Mouse (Mus musculus) megakaryocyte progenitor cell, adult 5-6 weeks (primary cell): ENCODE measurements at regions not wholly inside any gene's neighbourhood (a gene's known extent, or its start where the extent isn't known, plus 50 kb on each side); places are given as distances from the start of the nearest gene placed in this dataset.
"Not testable (repeated sequence)": the region's sequence is repeated elsewhere in the genome, so short reads cannot be mapped to it uniquely, and the experiment has no call there.

ENCODE experiments used
- ATAC-seq: replicated peaks from 2 replicates; pipeline ENCODE4 v1.8.0; 2016; ENCODE audit warnings: mild to moderate bottlenecking, moderate TSS enrichment, inconsistent platforms; ENCODE audit not compliant: poor library complexity

DNA sequence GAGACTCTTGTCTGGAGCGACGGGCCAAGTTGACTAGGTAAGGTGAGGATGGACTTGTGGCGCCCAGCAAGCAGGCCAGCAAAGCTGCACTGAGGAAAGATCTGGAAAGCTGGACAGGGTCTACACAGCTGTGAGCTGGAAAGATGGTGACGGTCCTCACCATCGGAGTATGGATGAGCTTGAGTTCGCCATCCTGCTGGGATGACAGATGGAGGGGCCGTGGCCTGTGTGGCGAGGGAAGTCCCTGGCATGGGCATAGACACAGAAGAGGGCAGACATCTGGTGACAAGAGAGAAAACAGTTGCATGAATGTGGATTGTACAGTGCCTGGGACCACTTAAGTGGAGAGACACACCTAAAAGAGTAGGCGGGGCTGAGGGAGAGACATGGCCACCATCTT is 57.6 kb downstream of the Tmem270 start:
- no peak for ATAC-seq

DNA sequence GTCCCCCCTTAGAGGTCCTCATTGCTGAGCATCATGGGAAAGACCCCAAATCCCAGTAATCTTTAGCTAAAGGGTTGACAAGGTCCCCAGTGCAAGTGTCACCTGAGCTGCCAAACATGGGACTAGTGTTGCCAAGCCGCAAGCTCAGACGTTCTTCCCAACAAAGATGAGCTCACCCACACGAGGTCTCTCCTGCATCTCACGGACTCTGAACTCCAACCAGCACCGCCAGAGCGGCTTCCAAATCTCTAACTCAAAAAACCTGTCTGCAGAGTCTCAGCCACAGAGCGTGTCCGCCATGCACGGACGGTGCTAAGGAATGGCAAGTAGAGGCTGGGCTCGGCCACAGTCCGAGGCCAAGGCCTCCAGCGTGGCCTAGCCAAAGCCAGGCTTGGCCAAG is 58.0 kb downstream of the Tmem270 start:
- ATAC-seq: no peak

DNA sequence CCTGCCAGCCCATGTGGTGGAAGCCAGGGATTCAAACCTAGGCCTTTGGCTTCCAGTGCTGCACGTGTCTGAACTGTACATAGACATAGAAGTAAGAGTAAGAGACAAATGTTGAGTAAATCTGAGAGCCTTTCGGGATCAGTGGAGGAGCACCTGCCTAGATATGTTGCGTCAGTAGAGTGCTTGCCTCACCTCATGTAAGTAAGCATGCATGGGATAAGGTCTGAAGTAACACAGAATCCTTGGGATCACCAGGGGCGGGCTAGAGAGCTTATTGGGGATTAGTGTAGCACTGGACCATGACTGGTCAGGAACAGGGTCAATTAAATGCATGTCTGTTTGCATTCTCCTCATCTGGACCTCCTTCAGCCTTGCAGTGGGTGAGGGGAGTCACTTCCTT is 61.1 kb downstream of the Tmem270 start:
- no peak for ATAC-seq

GRCm38 (mm10) chr5:134844216-134844615 is 62.3 kb downstream of the Tmem270 start:
- ATAC-seq: not testable (repeated sequence)

- ATAC-seq: no peak
Observed at GRCm38 (mm10) chr5:134841205-134841980, 65.1 kb downstream of the Tmem270 start.

- ATAC-seq: no peak
Observed at GRCm38 (mm10) chr5:134836489-134836888, 70.0 kb downstream of the Tmem270 start.

DNA sequence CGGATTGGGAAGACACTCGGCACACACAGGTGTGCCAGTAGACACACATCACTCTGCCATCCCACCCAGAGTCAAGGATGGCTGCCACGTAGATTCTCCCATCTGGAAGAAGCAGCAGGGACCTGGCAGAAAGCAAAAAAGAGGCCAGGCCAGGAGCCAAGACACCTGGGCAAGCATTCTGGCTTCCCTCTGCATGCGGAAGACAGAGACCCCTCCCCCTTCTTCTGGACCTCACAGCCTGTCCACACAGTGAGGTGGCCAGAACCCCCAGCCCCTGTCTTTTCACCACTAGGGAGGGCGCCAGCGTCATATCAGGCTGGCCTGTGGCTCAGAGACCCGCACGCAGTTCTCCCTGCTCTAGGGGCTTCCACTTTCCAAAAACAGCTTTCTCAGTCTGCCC is 73.6 kb downstream of the Tmem270 start:
- ATAC-seq: no peak

DNA sequence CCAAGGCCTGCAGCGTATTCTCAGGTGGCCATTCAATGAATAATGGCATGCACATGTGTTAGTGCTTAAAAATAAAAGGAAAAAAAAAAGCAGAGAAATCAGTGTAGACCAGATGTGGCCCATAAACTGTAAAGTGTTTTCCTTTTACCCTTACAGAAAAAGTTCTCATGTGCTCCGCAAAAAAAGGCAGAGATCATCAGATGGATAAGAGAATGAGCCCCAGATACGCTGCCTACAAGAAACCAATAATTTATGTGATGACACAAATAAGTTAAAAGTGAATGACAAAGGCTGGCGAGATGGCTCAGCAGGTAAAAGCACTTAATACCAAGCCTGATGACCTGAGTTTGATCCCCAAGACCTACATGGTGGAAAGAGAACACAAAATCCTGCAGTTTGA is 70.5 kb upstream of the Eln start:
- ATAC-seq: no peak

DNA sequence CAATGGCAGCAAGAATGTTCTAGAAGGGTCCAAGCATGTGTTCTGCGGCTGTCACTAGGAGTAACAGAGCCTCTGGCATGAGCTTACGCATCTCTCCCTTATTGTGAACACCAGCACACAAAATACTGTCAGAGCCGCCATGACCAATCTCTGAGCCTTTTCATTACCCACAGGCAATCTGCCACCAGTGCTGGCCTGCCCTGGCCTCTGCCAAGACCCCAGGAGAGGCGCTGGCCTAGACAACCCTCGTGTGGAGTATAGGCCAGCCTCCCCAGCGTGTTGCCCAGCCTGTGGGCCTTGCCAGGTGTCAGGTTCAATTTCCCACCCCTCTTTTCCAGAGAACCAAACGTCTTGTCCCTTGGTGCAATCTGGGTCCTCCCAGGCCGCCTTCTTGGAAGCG is 62.0 kb upstream of the Eln start:
- no peak for ATAC-seq

DNA sequence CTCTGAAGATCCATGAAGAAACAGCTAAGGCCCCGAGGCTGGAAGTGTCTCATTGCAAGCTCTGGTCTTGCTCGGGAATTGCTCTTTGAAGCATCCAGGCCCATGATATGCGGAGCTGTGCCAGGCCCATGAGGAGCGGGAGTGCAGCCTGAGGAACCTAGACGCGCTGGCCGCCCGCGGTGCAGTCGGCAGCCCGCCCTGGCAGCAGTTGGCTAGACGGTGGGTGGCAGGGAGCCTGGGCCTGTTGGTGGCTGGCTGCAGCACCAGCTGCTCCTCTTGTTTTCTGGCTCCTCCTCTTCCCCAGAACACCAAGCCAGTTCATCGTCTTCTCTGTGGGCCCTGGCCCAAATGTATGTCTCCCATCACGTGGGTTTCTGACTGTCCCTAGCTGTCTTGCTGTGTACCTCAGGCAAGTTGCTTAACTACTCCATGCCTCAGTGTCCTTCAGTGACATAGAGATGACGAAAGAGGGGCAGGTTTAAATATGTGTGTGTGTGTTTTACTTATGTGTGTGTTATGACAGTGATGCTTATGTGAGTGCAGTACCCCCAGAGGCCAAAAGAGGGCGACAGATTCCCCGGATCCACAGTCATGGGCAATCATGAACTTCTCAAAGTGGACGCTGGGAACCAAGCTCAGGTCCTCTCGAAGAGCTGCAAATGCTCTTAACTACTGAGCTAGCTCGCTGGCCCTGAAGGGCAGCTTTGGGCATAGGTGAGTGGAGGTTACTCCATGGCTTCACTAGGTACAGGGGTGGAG is 57.3 kb upstream of the Eln start:
- no peak for ATAC-seq

- peak; percentile 98 for ATAC-seq
Observed at GRCm38 (mm10) chr5:134802161-134802719, 55.1 kb upstream of the Eln start.

- no peak for ATAC-seq
Observed at GRCm38 (mm10) chr5:134800481-134800880, 53.4 kb upstream of the Eln start.

- ATAC-seq: no peak
Observed at GRCm38 (mm10) chr5:134799911-134800310, 52.8 kb upstream of the Eln start.

DNA sequence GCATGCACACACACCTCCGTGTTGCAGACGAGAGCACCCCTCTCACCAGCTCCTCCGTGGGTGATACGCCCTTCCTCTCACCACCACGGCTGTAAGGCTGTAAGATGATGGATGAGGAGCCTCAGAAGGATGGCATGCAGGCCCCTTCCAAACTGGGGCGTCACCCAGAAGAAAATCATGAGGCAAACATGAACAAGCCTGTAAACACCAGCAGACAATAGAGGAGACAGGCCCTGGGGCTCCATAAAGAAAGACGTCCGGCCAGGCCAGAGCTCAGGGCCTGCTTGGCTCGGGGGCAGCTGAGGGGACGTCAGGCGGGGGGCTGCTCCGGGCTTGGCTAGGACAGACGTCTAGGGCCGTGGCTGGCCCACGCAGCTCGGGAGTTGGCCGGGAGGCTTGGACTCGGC is 50.6 kb upstream of the Eln start:
- ATAC-seq: no peak
